Mouse (Mus musculus) testis, adult 2 months (tissue): ENCODE data around the gene Tex33. TPM values are rescaled to one million over a fixed set of nuclear protein-coding genes. Genes with fewer than 3 reads are reported as not detected.

ENCODE experiments used
- H3K27ac ChIP-seq: fragments of 200-500 bp; 2 replicates; pipeline ENCODE4 v1.5.1; 2012; ENCODE audit warnings: low read depth, low read length; ENCODE audit not compliant: control insufficient read depth, insufficient read depth
- H3K27me3 ChIP-seq: fragments of 200-500 bp; 2 replicates; pipeline ENCODE4 v1.6.1; 2012; ENCODE audit warnings: mild to moderate bottlenecking, low read length, moderate library complexity; ENCODE audit not compliant: control insufficient read depth, insufficient read depth
- H3K36me3 ChIP-seq: fragments of 200-500 bp; 2 replicates; pipeline ENCODE4 v1.6.1; 2012; ENCODE audit warnings: mild to moderate bottlenecking, low read length; ENCODE audit not compliant: control insufficient read depth, insufficient read depth
- H3K4me1 ChIP-seq: fragments of 200-500 bp; 2 replicates; pipeline ENCODE4 v1.6.1; 2012; ENCODE audit warnings: low read length; ENCODE audit not compliant: control insufficient read depth, insufficient read depth
- H3K4me3 ChIP-seq: fragments of 200-500 bp; 2 replicates; pipeline ENCODE4 v1.5.1; 2012; ENCODE audit warnings: low read depth, mild to moderate bottlenecking, low read length, moderate library complexity, mixed read lengths; ENCODE audit not compliant: control insufficient read depth
- CTCF ChIP-seq: fragments of 200-500 bp; IDR thresholded peaks from 2 replicates; pipeline ENCODE4 v1.5.1; 2012; ENCODE audit warnings: low read depth, mild to moderate bottlenecking, inconsistent platforms, low read length, moderate library complexity; ENCODE audit not compliant: control insufficient read depth, insufficient read depth, insufficient replicate concordance
- POLR2A ChIP-seq: fragments of 200-500 bp; IDR thresholded peaks from 2 replicates; pipeline ENCODE4 v1.6.1; 2012; ENCODE audit warnings: low read depth, mild to moderate bottlenecking, inconsistent platforms, low read length, moderate library complexity; ENCODE audit not compliant: control insufficient read depth
- polyA plus RNA-seq: library from polyadenylated mRNA; depleted of rRNA; stranded (reverse); fragments of >200 nt; gene quantifications from 2 replicates; pipeline ENCODE4 v1.2.3, GENCODE M21; 2012

Gene Tex33
- polyA plus RNA-seq, 1 experiment = 1,395 TPM

DNA sequence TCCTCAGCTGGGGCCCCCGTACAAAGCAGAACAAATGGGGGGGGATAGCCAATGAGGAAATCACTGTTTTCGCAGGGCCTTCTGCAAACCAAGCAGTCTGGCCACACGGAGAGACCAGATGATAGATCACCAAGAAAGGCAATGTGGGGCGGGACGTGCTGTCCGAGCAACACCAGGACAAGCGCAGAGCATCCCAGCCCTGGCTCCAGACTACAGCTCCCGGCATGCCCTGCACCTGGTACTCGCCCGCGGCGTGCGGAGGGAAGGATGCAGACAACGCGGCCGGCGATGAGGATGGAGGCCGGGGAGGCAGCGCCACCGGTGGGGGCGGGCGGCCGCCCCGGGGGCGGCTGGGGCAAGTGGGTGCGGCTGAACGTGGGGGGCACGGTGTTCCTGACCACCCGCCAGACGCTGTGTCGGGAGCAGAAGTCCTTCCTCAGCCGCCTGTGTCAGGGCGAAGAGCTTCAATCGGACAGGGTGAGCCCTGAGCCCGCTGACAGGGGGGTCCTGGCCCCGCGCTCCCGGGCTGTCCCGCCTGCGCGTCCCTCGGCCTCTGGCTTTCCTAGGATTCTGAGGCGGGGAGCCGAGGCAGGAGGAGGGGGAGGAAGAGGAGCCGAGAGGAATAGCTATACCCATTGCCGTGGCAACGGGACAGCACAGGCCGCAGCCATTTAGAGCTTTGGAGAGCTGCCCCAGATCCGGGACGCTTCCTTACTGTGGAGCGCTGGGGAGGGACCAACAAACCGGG is 32.9 kb upstream of the Tex33 start, which contains the start of gene Kctd17:
TSS of gene Kctd17 (plus strand) at position 174 of the 748 bp plus-strand sequence.
- no peaks in the 10 kb centered on the region for H3K36me3 ChIP-seq
- no peak within 1 kb of the TSS for H3K27ac ChIP-seq
- H3K4me3 ChIP-seq = peak within 1 kb of the TSS; percentile 37
- TF ChIP-seq CTCF (no peak), POLR2A (no peak)
- H3K4me1 ChIP-seq = no peaks in the 10 kb centered on the region
- H3K27me3 ChIP-seq = no peaks in the 10 kb centered on the region

- H3K36me3 ChIP-seq = no peaks in the 10 kb centered on the region
- H3K4me3 ChIP-seq = no peak overlapping the region
- H3K27ac ChIP-seq = no peak overlapping the region
- TF ChIP-seq CTCF (no peak), POLR2A (no peak)
- no peaks in the 10 kb centered on the region for H3K27me3 ChIP-seq
- H3K4me1 ChIP-seq = 0 out of 2 replicates have a peak, but pooled peaks cover 2% of the 10 kb centered on the region
Measured at GRCm38 (mm10) chr15:78425230-78425629, 29.5 kb upstream of the Tex33 start.

DNA sequence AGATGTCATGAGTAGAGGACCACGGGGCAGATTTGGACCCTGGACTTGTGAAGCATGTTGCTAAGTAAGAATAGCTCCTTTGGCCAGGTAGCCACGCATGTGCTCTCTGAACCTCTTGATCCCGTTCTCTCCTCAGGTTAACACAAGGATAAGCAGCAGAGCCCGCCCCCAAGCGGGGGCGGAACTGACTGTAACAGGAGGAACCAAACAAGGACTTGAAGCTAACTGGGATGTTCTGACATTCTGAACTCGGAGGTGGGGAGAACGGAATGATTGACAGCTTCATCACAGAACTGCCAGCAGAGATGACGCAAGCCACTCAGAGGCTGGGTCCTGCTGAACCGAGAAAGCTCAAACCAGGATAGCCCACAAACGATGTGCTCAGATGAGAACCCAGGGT is 28.8 kb upstream of the Tex33 start:
- H3K27me3 ChIP-seq = no peaks in the 10 kb centered on the region
- no peaks in the 10 kb centered on the region for H3K36me3 ChIP-seq
- no peak overlapping the region for H3K4me3 ChIP-seq
- H3K27ac ChIP-seq = no peak overlapping the region
- H3K4me1 ChIP-seq = 0 out of 2 replicates have a peak, but pooled peaks cover 2% of the 10 kb centered on the region
- TF ChIP-seq CTCF = no peak
- no peak for TF ChIP-seq POLR2A

GRCm38 (mm10) chr15:78422046-78422956 is 26.6 kb upstream of the Tex33 start:
- TF ChIP-seq CTCF (peak; percentile 92; the same call in 1 of the 2 replicates), POLR2A (no peak)
- Histone ChIP-seq H3K36me3 (no peaks in the 10 kb centered on the region), H3K27ac (no peak overlapping the region), H3K4me3 (no peak overlapping the region), H3K27me3 (no peaks in the 10 kb centered on the region), H3K4me1 (0 out of 2 replicates have a peak, but pooled peaks cover 2% of the 10 kb centered on the region)

DNA sequence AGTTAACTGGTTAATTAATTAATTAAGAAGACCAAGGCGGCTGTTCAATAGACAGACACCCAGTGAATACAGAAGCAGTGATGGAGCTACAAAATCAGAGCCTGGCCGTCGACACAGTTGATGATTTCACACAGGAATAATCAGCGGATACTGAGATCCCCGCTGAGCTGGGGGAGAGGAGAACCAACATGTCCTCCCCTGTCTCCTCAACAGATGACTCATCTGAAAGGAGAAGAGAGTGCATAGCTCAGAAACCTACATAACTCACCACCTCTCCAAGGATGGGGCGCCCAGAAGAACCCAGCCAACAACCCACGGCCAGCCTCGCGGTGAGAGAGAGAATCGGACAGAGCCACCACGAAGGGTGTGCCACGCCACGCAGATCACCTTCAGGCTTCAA is 24.7 kb upstream of the Tex33 start:
- TF ChIP-seq CTCF = no peak
- no peak for TF ChIP-seq POLR2A
- H3K27me3 ChIP-seq = no peaks in the 10 kb centered on the region
- H3K4me1 ChIP-seq = peaks cover 4% of the 10 kb centered on the region; the same call in 1 of the 2 replicates
- no peak overlapping the region for H3K27ac ChIP-seq
- H3K4me3 ChIP-seq = no peak overlapping the region
- H3K36me3 ChIP-seq = no peaks in the 10 kb centered on the region

- H3K27me3 ChIP-seq = no peaks in the 10 kb centered on the region
- H3K4me3 ChIP-seq = no peak overlapping the region
- peaks cover 2% of the 10 kb centered on the region; the same call in 1 of the 2 replicates for H3K4me1 ChIP-seq
- no peaks in the 10 kb centered on the region for H3K36me3 ChIP-seq
- TF ChIP-seq POLR2A (no peak), CTCF (no peak)
- peak overlapping the region; percentile 45; the same call in 1 of the 2 replicates for H3K27ac ChIP-seq
Measured at GRCm38 (mm10) chr15:78416937-78417336, 21.2 kb upstream of the Tex33 start.

DNA sequence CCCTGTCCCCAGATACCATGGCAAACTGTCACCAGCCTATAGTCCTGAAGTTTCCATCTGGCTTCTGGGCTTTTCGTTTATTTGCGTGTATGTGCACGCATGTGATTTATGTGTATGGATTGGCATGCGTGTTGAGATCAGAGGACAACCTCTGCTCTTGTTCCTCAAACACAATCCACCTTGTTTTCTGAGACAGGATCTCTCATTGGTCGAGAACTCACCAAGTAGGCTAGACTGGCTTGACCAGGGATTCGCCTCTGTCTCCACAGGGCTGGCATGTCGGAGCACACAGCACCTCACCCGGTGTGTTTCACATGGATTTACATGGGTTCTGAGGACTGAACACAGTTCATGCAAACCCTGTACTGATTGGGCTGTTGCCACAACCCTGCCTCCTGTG is 18.4 kb upstream of the Tex33 start:
- Histone ChIP-seq H3K4me1 (peaks cover 4% of the 10 kb centered on the region; the same call in 1 of the 2 replicates), H3K27me3 (no peaks in the 10 kb centered on the region), H3K27ac (no peak overlapping the region), H3K36me3 (no peaks in the 10 kb centered on the region), H3K4me3 (no peak overlapping the region)
- TF ChIP-seq POLR2A (no peak), CTCF (no peak)
